Comparison of ENCODE assay signal across 21 mouse cellular contexts in genomic region chr12:51118781-51119180, GRCm38 (mm10).
A peak's percentile ranks its signal among the peaks of the same experiment; 100 is the strongest.
DNase-seq lines count a peak whose midpoint lies in the region; ATAC-seq and TF ChIP-seq lines count a peak whose summit lies in the region.
"Had no signal": no experiment of that assay in that cellular context is flagged by ENCODE, and none has a peak within 500 bp of the region (broad histone marks: within the 10 kb centered on the region; RNA-seq: fewer than 3 reads in every experiment).

No protein-coding gene starts in this region.

- no peaks in the 10 kb centered on the region for H3K36me3 ChIP-seq in hindbrain, embryonic 16.5 days (ENCODE audit: control insufficient read depth, insufficient read depth, low read length)
- no peaks in the 10 kb centered on the region for H3K36me3 ChIP-seq in hindbrain, embryonic 11.5 days (ENCODE audit: control insufficient read depth, insufficient read depth, low read length)
- no peaks in the 10 kb centered on the region for H3K36me3 ChIP-seq in midbrain, embryonic 14.5 days (ENCODE audit: control insufficient read depth, insufficient read depth, low read length)
- H3K36me3 ChIP-seq in midbrain, postnatal 0 days (ENCODE audit: insufficient read depth, low read length), result no peaks in the 10 kb centered on the region
- no peaks in the 10 kb centered on the region for H3K36me3 ChIP-seq in neural tube, embryonic 14.5 days (ENCODE audit: control insufficient read depth, insufficient read depth, low read length)
- H3K36me3 ChIP-seq: heart, embryonic 13.5 days; intestine, embryonic 15.5 days; kidney, embryonic 15.5 days; limb, embryonic 15.5 days had no signal

- H3K27me3 ChIP-seq in hindbrain, embryonic 16.5 days (replicated peaks; ENCODE audit: control insufficient read depth, insufficient read depth, low read length), result no peaks in the 10 kb centered on the region
- H3K27me3 ChIP-seq in hindbrain, embryonic 11.5 days (ENCODE audit: control insufficient read depth, insufficient read depth, low read length), result no peaks in the 10 kb centered on the region
- H3K27me3 ChIP-seq in midbrain, embryonic 14.5 days (ENCODE audit: control insufficient read depth, insufficient read depth, low read length), result no peaks in the 10 kb centered on the region
- no peaks in the 10 kb centered on the region for H3K27me3 ChIP-seq in midbrain, postnatal 0 days (ENCODE audit: insufficient read depth, low read length)
- H3K27me3 ChIP-seq in neural tube, embryonic 14.5 days (ENCODE audit: control insufficient read depth, insufficient read depth, low read length), result no peaks in the 10 kb centered on the region
- H3K27me3 ChIP-seq: heart, embryonic 13.5 days; intestine, embryonic 15.5 days; kidney, embryonic 15.5 days; limb, embryonic 15.5 days; Patski had no signal

- no peaks in the 10 kb centered on the region; the same call in none of the 2 replicates for H3K4me1 ChIP-seq in hindbrain, embryonic 16.5 days (ENCODE audit: control insufficient read depth, insufficient read depth, low read depth, low read length)
- H3K4me1 ChIP-seq in hindbrain, embryonic 11.5 days (replicated peaks; ENCODE audit: control insufficient read depth, insufficient read depth, low read length), result no peaks in the 10 kb centered on the region
- no peaks in the 10 kb centered on the region for H3K4me1 ChIP-seq in midbrain, embryonic 14.5 days (ENCODE audit: control insufficient read depth, insufficient read depth, low read length)
- no peaks in the 10 kb centered on the region for H3K4me1 ChIP-seq in midbrain, postnatal 0 days (ENCODE audit: insufficient read depth, low read length)
- no peaks in the 10 kb centered on the region for H3K4me1 ChIP-seq in neural tube, embryonic 14.5 days (ENCODE audit: control insufficient read depth, insufficient read depth, low read length)
- H3K4me1 ChIP-seq: intestine, embryonic 15.5 days; kidney, embryonic 15.5 days; limb, embryonic 15.5 days had no signal

- no peak for ATAC-seq in hindbrain, embryonic 16.5 days
- ATAC-seq in hindbrain, embryonic 11.5 days (ENCODE audit: low FRiP score), result no peak
- ATAC-seq in midbrain, embryonic 14.5 days (ENCODE audit: low FRiP score, low TSS enrichment), result no peak
- no peak for ATAC-seq in midbrain, postnatal 0 days (ENCODE audit: low FRiP score)
- no peak for ATAC-seq in neural tube, embryonic 14.5 days (ENCODE audit: low read depth)
- ATAC-seq: intestine, embryonic 15.5 days; liver, postnatal 0 days had no signal

- DNase-seq in cerebellum, postnatal 10 days, result peak; percentile 20 to 28
- no peak for DNase-seq in cerebellum, adult 8-10 months
- no peak for DNase-seq in hindbrain, embryonic 11.5 days (ENCODE audit: low spot score)
- DNase-seq in midbrain, embryonic 14.5 days, result no peak
- no peak for DNase-seq in midbrain, postnatal 0 days (ENCODE audit: low spot score)
- no peak for DNase-seq in urinary bladder, adult 2 months (ENCODE audit: low spot score)
- DNase-seq: adrenal gland, adult 8-10 months; gastrocnemius, postnatal 10 days; heart, adult 11 months; kidney, postnatal 4 days; liver, postnatal 0 days; lung, postnatal 10 days; spleen, adult 18-20 months; thymus, postnatal 25 days had no signal

- 84% methylated on average over 10 of the region's 10 CpGs for WGBS in hindbrain, embryonic 16.5 days
- WGBS in hindbrain, embryonic 11.5 days, result 97% methylated on average over 10 of the region's 10 CpGs
- WGBS in midbrain, embryonic 14.5 days, result 92% methylated on average over 10 of the region's 10 CpGs
- WGBS in midbrain, postnatal 0 days, result 76% methylated on average over 10 of the region's 10 CpGs
- WGBS in neural tube, embryonic 14.5 days, result 85% methylated on average over 10 of the region's 10 CpGs

- TF ChIP-seq CTCF in midbrain, postnatal 0 days (IDR thresholded peaks at IDR 0.05), result no peak

- H3K27ac ChIP-seq in hindbrain, embryonic 16.5 days (ENCODE audit: low read depth, low read length), result peak overlapping the region; percentile 59
- H3K27ac ChIP-seq in hindbrain, embryonic 11.5 days (ENCODE audit: low read depth, low read length), result no peak overlapping the region
- 0 out of 2 replicates have a peak overlapping the region, but pooled peaks have one; percentile 22 for H3K27ac ChIP-seq in midbrain, embryonic 14.5 days (replicated peaks; ENCODE audit: low read depth, low read length)
- H3K27ac ChIP-seq in midbrain, postnatal 0 days (ENCODE audit: low read depth, low read length), result no peak overlapping the region
- H3K27ac ChIP-seq in neural tube, embryonic 14.5 days (ENCODE audit: low read depth, low read length), result peak overlapping the region; percentile 44; the same call in 1 of the 2 replicates
- H3K27ac ChIP-seq: intestine, embryonic 15.5 days; kidney, embryonic 15.5 days; limb, embryonic 15.5 days had no signal

- H3K9me3 ChIP-seq in hindbrain, embryonic 16.5 days (ENCODE audit: control insufficient read depth, low read length), result 0 out of 2 replicates have a peak, but pooled peaks cover 3% of the 10 kb centered on the region
- H3K9me3 ChIP-seq in hindbrain, embryonic 11.5 days (ENCODE audit: control insufficient read depth, low read length), result no peaks in the 10 kb centered on the region
- no peaks in the 10 kb centered on the region for H3K9me3 ChIP-seq in midbrain, embryonic 14.5 days (ENCODE audit: control insufficient read depth, low read length)
- no peaks in the 10 kb centered on the region for H3K9me3 ChIP-seq in midbrain, postnatal 0 days (ENCODE audit: low read length)
- no peaks in the 10 kb centered on the region for H3K9me3 ChIP-seq in neural tube, embryonic 14.5 days (ENCODE audit: control insufficient read depth, low read length)
- H3K9me3 ChIP-seq: intestine, embryonic 15.5 days; kidney, embryonic 15.5 days; limb, embryonic 15.5 days had no signal

- H3K4me3 ChIP-seq in hindbrain, embryonic 16.5 days (ENCODE audit: low read length), result no peak overlapping the region
- no peak overlapping the region for H3K4me3 ChIP-seq in hindbrain, embryonic 11.5 days (ENCODE audit: low read depth, low read length)
- no peak overlapping the region for H3K4me3 ChIP-seq in midbrain, embryonic 14.5 days (replicated peaks; ENCODE audit: low read depth, low read length)
- H3K4me3 ChIP-seq in midbrain, postnatal 0 days (ENCODE audit: low read depth, low read length), result no peak overlapping the region
- H3K4me3 ChIP-seq in neural tube, embryonic 14.5 days (ENCODE audit: low read depth, low read length), result no peak overlapping the region
- H3K4me3 ChIP-seq: heart, embryonic 13.5 days; intestine, embryonic 15.5 days; kidney, embryonic 15.5 days; limb, embryonic 15.5 days had no signal

- H3K4me2 ChIP-seq in hindbrain, embryonic 16.5 days (ENCODE audit: low read length), result no peak overlapping the region
- no peak overlapping the region for H3K4me2 ChIP-seq in hindbrain, embryonic 11.5 days (replicated peaks; ENCODE audit: low read depth, low read length)
- H3K4me2 ChIP-seq in midbrain, embryonic 14.5 days (ENCODE audit: low read length), result no peak overlapping the region
- no peak overlapping the region for H3K4me2 ChIP-seq in midbrain, postnatal 0 days (ENCODE audit: low read depth, low read length, poor library complexity, severe bottlenecking)
- no peak overlapping the region for H3K4me2 ChIP-seq in neural tube, embryonic 14.5 days (ENCODE audit: low read depth, low read length)
- H3K4me2 ChIP-seq: intestine, embryonic 15.5 days; kidney, embryonic 15.5 days; limb, embryonic 15.5 days had no signal

- H3K9ac ChIP-seq in hindbrain, embryonic 16.5 days (ENCODE audit: low read depth, low read length), result no peak overlapping the region
- no peak overlapping the region for H3K9ac ChIP-seq in hindbrain, embryonic 11.5 days (ENCODE audit: low read depth, low read length)
- no peak overlapping the region for H3K9ac ChIP-seq in midbrain, embryonic 14.5 days (replicated peaks; ENCODE audit: low read length)
- H3K9ac ChIP-seq in midbrain, postnatal 0 days (replicated peaks; ENCODE audit: low read length, poor library complexity, severe bottlenecking), result no peak overlapping the region
- no peak overlapping the region for H3K9ac ChIP-seq in neural tube, embryonic 14.5 days (replicated peaks; ENCODE audit: low read depth, low read length)
- H3K9ac ChIP-seq: heart, embryonic 13.5 days; intestine, embryonic 15.5 days; kidney, embryonic 15.5 days; limb, embryonic 15.5 days; liver, postnatal 0 days had no signal

Comparison
In these comparisons a context has a peak if more than half of its experiments do, and no peak if none do; other contexts are left out.
1. DNase-seq: peak in cerebellum, postnatal 10 days (2 of 2); none in cerebellum, adult 8-10 months (single experiment), hindbrain, embryonic 11.5 days (single experiment), midbrain, embryonic 14.5 days (single experiment), midbrain, postnatal 0 days (single experiment) and urinary bladder, adult 2 months (single experiment).
2. H3K27ac ChIP-seq: peak in hindbrain, embryonic 16.5 days (single experiment), midbrain, embryonic 14.5 days (single experiment) and neural tube, embryonic 14.5 days (single experiment); none in hindbrain, embryonic 11.5 days (single experiment) and midbrain, postnatal 0 days (single experiment).